Mouse (Mus musculus) kidney, adult 11 months (tissue): Measurements from ENCODE around the gene Qrsl1.
"Not testable (repeated sequence)": the region's sequence is repeated elsewhere in the genome, so short reads cannot be mapped to it uniquely, and the experiment has no call there.

Experiments
- DNase-seq: peaks from one replicate; pipeline ENCODE4 v3.0.0; 2022

Qrsl1 gene

GRCm38 (mm10) chr10:43901578-43902194, at the start of gene Qrsl1, which contains the start of gene Rtn4ip1:
TSS of gene Qrsl1 (minus strand) at chr10:43901745.
TSS of gene Rtn4ip1 (plus strand) at chr10:43901807.
- DNase-seq: peak; percentile 93

GRCm38 (mm10) chr10:43945435-43945834, 43.9 kb upstream of the Qrsl1 start:
- peak; percentile 15 for DNase-seq

GRCm38 (mm10) chr10:43943736-43944135, 42.2 kb upstream of the Qrsl1 start:
- peak; percentile 14 for DNase-seq

DNA sequence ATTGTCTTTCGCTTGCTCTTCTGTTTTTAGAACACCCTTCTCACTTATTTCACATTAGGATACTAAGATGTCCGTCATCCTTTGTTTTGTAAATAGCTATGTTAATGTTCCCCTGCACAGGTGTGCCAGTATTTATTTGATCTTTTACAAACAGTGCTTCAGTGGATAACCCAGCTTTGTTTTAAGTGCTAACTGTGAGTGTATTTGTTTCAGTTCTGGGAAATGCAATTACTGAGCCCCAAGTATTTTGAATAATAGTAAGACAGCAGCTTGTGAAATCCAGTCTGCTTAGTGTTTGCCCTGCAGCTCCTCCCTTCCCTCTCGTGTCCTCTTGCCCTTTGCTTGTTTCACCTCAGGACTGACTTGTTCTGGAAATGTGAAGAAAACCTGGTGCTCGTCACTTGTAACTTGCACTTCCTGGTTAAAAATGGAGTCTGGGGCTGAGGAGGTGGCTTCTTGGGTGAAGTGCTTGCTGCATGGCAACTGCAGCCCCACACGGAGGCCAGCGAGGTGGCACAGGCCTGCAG, 37.7 kb upstream of the Qrsl1 start:
- no peak for DNase-seq

DNA sequence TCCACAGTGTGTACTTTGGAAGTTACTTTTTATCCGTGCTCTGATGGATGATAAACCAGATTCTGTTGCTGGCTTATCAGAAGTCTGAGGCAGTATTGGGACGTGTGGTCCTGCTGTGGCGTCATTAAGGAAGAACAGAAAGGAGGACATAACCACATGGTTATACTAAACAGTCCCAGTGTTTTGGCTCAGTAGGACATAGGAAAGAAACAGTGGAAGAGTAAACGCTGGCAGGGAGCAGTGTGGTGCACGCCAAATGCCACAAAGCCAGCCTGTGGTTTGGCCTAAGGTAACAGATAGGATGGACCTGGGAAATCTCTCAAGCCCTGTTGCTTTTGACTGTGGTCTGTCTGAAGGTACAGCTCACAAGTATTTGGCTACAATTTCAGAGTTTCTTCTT, 27.1 kb upstream of the Qrsl1 start:
- no peak for DNase-seq

DNA sequence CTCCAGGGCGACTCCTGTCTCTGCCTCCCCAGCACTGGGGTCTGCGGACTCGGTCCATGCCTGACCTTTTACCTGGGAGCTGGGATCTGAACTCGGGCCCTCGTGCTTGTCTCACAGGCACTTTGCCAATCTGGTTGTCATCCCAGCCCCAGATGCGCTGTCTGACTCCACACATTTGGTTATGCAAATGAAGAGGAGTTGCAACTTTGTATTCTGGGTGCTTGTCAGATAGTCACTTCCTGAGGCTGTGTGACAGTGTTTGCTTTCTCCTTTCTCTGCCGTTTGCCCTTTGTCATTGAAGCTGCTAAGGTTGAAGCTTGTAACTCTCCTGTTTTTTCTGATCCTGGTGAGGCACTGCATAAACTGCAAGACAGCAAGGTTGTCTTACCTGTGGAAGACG, 26.2 kb upstream of the Qrsl1 start:
- DNase-seq: no peak

GRCm38 (mm10) chr10:43925776-43926175, 24.2 kb upstream of the Qrsl1 start:
- DNase-seq: not testable (repeated sequence)

GRCm38 (mm10) chr10:43923096-43923495, 21.6 kb upstream of the Qrsl1 start:
- DNase-seq: no peak

GRCm38 (mm10) chr10:43918696-43919608, 17.4 kb upstream of the Qrsl1 start:
- peak; percentile 57 for DNase-seq

- DNase-seq: no peak
These were observed 15.2 kb upstream of the Qrsl1 start for GRCm38 (mm10) chr10:43916737-43917136.

- no peak for DNase-seq
These were observed 14.6 kb upstream of the Qrsl1 start for GRCm38 (mm10) chr10:43916181-43916580.

DNA sequence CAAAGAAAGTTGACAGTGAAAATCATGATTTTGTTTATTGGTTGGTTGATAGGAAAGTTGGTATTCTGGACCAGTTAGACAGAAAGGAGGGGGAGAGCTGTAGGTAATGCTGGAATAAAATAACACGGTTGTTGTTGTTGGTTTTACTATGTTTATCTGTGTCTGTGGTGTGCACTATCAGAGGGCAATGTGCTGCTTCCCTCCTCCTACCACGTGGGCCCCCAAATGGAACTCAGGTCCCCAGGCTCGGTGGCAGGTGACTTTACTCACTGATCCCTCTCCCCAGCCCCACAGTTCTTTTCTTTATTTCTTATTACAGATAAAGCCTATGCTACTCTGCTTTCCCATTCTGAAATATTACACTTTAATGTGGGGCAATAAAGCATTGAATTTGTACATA, 10.7 kb upstream of the Qrsl1 start:
- DNase-seq: no peak

GRCm38 (mm10) chr10:43910873-43911142, 9.3 kb upstream of the Qrsl1 start:
- no peak for DNase-seq

DNA sequence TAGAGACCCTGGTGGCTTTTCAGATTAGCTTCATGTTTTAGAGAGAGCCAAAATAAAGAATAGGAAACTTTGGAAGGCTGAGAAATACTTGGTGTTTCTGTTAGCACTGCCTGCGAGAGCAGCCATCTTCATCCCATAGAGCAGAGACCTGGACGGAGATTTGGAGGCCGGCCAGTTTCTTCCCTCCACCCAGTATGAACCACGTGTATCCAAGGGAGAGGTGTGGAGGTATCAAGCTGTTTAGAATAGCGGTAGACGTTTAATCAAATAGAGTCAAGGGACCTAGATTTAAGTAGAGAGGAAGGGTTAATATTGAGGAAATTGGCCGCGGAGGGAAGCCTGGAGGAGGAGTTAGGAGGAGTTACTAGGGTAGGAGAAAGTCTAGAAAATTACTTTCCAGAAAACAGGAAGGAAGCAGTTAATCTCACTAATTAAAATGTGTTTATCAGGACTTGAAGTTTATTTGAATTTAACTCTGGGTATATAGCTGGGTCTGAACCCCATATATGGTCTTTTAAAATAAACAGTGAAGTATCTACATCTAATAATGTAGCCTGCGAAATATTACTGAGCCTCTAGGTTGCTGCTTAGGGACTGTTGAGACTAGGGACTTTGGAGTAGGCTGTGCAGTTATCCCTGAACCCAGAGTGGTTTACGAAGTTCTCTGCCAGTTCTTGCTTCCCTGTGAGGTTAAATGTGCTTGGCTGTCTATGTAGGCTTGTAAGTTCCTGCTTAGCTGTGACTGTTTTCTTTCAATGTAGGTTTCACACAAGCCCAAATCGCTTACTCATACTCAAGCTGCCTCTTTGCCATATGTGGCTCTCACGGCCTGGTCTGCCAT, 8.7 kb upstream of the Qrsl1 start:
- no peak for DNase-seq

DNA sequence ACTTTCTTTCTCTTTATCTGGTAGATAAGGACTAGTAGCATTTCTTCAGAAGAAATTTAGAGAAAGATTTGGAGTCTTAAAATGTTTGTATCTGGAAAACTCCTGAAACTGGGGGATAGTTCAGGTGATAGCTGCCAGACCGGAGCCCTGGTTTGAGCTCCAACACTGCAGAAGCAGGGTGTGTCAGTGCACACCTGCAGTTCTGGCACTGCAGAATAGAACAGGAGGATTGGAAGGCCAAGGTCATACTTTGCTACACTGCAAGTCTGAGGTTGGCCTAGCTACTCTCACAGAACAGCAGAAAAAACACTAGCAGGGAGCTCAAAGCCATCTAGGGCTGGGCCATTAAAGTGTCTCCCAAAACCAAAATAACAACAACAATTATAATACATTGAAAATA, 3.0 kb upstream of the Qrsl1 start:
- no peak for DNase-seq

GRCm38 (mm10) chr10:43900883-43901570, 518 bp downstream of the Qrsl1 start:
- DNase-seq: no peak

- no peak for DNase-seq
These were observed 3.3 kb downstream of the Qrsl1 start for GRCm38 (mm10) chr10:43898276-43898675.

GRCm38 (mm10) chr10:43896065-43896464, 5.5 kb downstream of the Qrsl1 start:
- no peak for DNase-seq

DNA sequence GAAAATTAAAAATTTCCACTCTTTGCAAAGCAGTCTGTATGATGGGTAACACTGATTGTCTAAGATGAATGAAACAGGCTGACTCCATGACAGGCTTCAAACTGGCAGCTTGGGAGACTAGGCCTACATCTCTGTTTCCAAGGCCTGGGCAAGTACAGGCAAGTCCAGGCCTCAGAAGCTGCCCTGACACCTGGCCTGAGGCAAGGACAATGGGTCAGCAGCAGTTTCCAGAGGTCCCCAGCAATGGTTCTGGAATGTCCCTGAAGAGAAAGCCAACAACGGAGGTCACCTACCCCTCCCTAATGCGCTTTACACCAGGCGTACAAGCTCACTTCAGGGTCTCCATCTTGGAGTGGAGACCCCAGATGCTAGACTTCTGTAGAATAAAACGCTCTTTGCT, 8.6 kb downstream of the Qrsl1 start:
- DNase-seq: no peak

GRCm38 (mm10) chr10:43888976-43889375, 12.6 kb downstream of the Qrsl1 start:
- no peak for DNase-seq

DNA sequence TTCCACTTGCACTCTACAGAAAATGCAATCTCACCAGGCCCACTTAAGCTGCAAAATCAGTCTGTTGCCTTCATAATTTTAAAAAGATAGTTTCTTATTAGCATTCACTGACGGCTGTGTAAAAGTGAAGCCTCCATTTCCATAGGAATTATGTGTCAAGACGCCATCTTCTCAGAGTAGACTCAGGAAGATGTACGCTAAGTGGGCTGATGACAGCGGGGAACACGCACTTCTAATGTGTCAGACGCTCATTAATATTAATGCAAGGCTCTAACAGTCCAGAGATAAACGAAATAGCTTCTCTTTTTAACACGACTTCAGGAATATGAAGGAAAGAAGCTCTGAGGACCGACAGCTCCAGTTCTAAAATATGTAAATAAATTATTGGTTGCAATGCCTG, 13.9 kb downstream of the Qrsl1 start:
- DNase-seq: no peak

GRCm38 (mm10) chr10:43871458-43871857, 30.1 kb downstream of the Qrsl1 start:
- DNase-seq: no peak

DNA sequence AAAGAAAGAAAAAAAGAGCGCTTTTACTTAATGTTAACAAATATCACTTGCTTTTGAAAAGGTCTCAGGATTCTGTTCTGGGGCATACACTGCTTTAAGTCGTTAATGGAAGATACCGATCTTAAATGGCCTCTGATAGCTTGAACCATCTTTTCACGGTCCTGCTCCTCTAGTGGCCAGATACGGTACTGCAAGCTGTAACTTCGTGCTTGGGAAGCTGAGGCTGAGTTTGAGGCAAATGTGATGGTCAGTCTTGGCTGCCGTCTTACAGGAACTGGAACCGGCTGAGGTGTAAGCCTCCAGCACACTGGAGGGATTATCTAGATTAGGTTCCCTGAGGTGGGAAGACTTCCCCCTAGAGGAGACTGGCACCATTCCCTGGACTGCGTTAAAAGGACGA, 30.8 kb downstream of the Qrsl1 start:
- no peak for DNase-seq
